ENCODE assay signal across 31 mouse cellular contexts in the genomic region with DNA sequence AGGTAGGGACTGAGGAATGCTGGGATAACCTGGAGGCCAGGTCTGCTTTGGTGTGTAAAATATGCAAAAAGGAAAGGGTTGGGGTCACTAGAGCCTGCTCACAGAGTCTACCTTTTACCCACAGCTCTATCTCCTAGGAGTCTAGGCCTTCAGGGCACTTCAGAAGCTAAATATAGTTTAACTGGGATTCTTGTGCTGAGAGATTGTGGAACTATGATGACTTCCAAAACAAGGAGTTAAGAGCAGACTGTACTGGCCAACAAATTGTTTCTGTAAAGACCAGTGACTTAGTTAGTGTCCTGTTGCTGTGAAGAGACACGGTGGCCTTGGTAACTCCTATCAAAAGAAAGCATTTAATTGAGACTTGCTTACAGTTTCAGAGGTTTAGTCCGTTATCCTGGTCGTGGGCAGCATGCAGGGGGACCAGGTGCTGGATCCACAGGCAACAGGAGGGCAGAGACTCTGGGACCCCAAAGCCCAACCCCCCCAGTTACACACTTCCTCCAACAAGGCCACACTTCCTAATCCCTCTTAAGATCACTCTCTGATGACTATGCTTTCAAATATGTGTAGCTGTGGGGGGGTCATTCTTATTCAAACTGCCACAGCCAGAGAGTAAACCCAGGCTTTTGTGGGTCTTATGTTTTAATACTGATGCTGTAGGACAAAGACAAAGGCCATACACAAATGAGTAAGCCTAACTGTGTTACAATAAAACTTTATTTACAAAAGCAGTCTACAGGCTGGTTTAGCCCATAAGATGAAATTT. TPM values are rescaled to one million over a fixed set of nuclear protein-coding genes. Genes with fewer than 3 reads are reported as not detected.
DNase-seq lines count a peak whose midpoint lies in the region; ATAC-seq and TF ChIP-seq lines count a peak whose summit lies in the region.
"Had no signal": no experiment of that assay in that cellular context is flagged by ENCODE, and none has a peak within 500 bp of the region (broad histone marks: within the 10 kb centered on the region; RNA-seq: fewer than 3 reads in every experiment).

No protein-coding gene starts in this region.

- ATAC-seq in heart, embryonic 11.5 days (replicated peaks; ENCODE audit: insufficient number of reproducible peaks, low FRiP score, low TSS enrichment): no peak
- peak; percentile 89 for ATAC-seq in heart, embryonic 16.5 days (replicated peaks; ENCODE audit: extremely low read depth, insufficient read depth, low FRiP score)
- no peak for ATAC-seq in stomach, postnatal 0 days (ENCODE audit: low FRiP score, low TSS enrichment)
- no peak for ATAC-seq in midbrain, embryonic 15.5 days (replicated peaks)
- ATAC-seq: CD4-positive, CD25-positive, alpha-beta regulatory T cell, adult 4 months; forebrain, embryonic 14.5 days; hindbrain, postnatal 0 days; intestine, embryonic 15.5 days; lung, postnatal 0 days had no signal

- WGBS in heart, embryonic 11.5 days (ENCODE audit: insufficient replicate concordance): 39% methylated on average over 3 of the region's 3 CpGs
- WGBS in heart, embryonic 16.5 days: 29% methylated on average over 3 of the region's 3 CpGs
- 59% methylated on average over 3 of the region's 3 CpGs for WGBS in stomach, postnatal 0 days
- WGBS in midbrain, embryonic 15.5 days: 45% methylated on average over 3 of the region's 3 CpGs

- no peaks in the 10 kb centered on the region for H3K27me3 ChIP-seq in heart, embryonic 11.5 days (ENCODE audit: control insufficient read depth, insufficient read depth, low read length)
- no peaks in the 10 kb centered on the region for H3K27me3 ChIP-seq in heart, embryonic 16.5 days (ENCODE audit: control insufficient read depth, insufficient read depth, low read length)
- no peaks in the 10 kb centered on the region for H3K27me3 ChIP-seq in stomach, postnatal 0 days (ENCODE audit: control insufficient read depth, insufficient read depth, low read length)
- H3K27me3 ChIP-seq in midbrain, embryonic 15.5 days (replicated peaks): no peaks in the 10 kb centered on the region
- H3K27me3 ChIP-seq: hindbrain, embryonic 12.5 days; intestine, embryonic 15.5 days; limb, embryonic 15.5 days; liver, embryonic 13.5 days; megakaryocyte, embryonic 14.5 days; midbrain, embryonic 12.5 days; stomach, embryonic 15.5 days had no signal

- peak; percentile 27 for DNase-seq in heart, adult 8-10 months (ENCODE audit: low spot score)
- DNase-seq in heart, postnatal 25 days (ENCODE audit: low spot score): no peak
- no peak for DNase-seq in stomach, postnatal 0 days (ENCODE audit: low spot score)
- DNase-seq in left cerebral cortex, adult 8-10 months (ENCODE audit: low spot score in 2 of 2): no peak
- DNase-seq: adrenal gland, adult 8-10 months; cerebellum, adult 8-10 months; cerebellum, postnatal 36 days; gastrocnemius, postnatal 25 days; kidney, adult 2 months; kidney, postnatal 4 days; liver, embryonic 13.5 days; lung, adult 18-20 months; lung, postnatal 4 days; right cerebral cortex, postnatal 14 days; thymus, postnatal 14 days had no signal

- peak overlapping the region; percentile 9; the same call in 1 of the 2 replicates for H3K4me2 ChIP-seq in heart, embryonic 11.5 days
- peak overlapping the region; percentile 47; the same call in 1 of the 2 replicates for H3K4me2 ChIP-seq in heart, embryonic 16.5 days (ENCODE audit: low read depth, low read length)
- no peak overlapping the region for H3K4me2 ChIP-seq in stomach, postnatal 0 days (replicated peaks; ENCODE audit: low read depth)
- no peak overlapping the region for H3K4me2 ChIP-seq in midbrain, embryonic 15.5 days
- H3K4me2 ChIP-seq: hindbrain, embryonic 12.5 days; intestine, embryonic 15.5 days; limb, embryonic 15.5 days; liver, embryonic 13.5 days; midbrain, embryonic 12.5 days; stomach, embryonic 15.5 days had no signal

- TF ChIP-seq EP300 in stomach, postnatal 0 days (optimal IDR thresholded peaks at IDR 0.05): no peak

- no peak overlapping the region for H3K9ac ChIP-seq in heart, embryonic 11.5 days (ENCODE audit: low read depth, low read length)
- no peak overlapping the region for H3K9ac ChIP-seq in heart, embryonic 16.5 days (ENCODE audit: low read length)
- no peak overlapping the region for H3K9ac ChIP-seq in stomach, postnatal 0 days (ENCODE audit: low read length)
- H3K9ac ChIP-seq in midbrain, embryonic 15.5 days: no peak overlapping the region
- H3K9ac ChIP-seq: hindbrain, embryonic 12.5 days; intestine, embryonic 15.5 days; limb, embryonic 15.5 days; liver, embryonic 13.5 days; midbrain, embryonic 12.5 days; stomach, embryonic 15.5 days had no signal

- no peaks in the 10 kb centered on the region for H3K9me3 ChIP-seq in heart, embryonic 11.5 days (replicated peaks; ENCODE audit: control insufficient read depth, low read length)
- no peaks in the 10 kb centered on the region; the same call in 1 of the 2 replicates for H3K9me3 ChIP-seq in heart, embryonic 16.5 days (replicated peaks; ENCODE audit: control insufficient read depth, low read length)
- no peaks in the 10 kb centered on the region for H3K9me3 ChIP-seq in stomach, postnatal 0 days (ENCODE audit: control insufficient read depth, low read length)
- no peaks in the 10 kb centered on the region for H3K9me3 ChIP-seq in midbrain, embryonic 15.5 days
- H3K9me3 ChIP-seq: hindbrain, embryonic 12.5 days; intestine, embryonic 15.5 days; limb, embryonic 10.5 days; limb, embryonic 15.5 days; liver, embryonic 13.5 days; midbrain, embryonic 12.5 days; stomach, embryonic 15.5 days had no signal

- peak overlapping the region; percentile 85 for H3K27ac ChIP-seq in heart, embryonic 11.5 days (ENCODE audit: low read depth, low read length)
- H3K27ac ChIP-seq in heart, embryonic 16.5 days (ENCODE audit: low read length): peak overlapping the region; percentile 93
- H3K27ac ChIP-seq in stomach, postnatal 0 days (replicated peaks): no peak overlapping the region
- H3K27ac ChIP-seq in midbrain, embryonic 15.5 days: no peak overlapping the region
- H3K27ac ChIP-seq: hindbrain, embryonic 12.5 days; hindbrain, postnatal 0 days; intestine, embryonic 15.5 days; kidney, postnatal 0 days; limb, embryonic 10.5 days; limb, embryonic 15.5 days; liver, embryonic 13.5 days; midbrain, embryonic 12.5 days; stomach, embryonic 15.5 days had no signal

- intact Hi-C loops in heart, postnatal 25 days (cut with DNase I): no loop called here

- TF ChIP-seq CTCF in stomach, postnatal 0 days (IDR thresholded peaks at IDR 0.05; ENCODE audit: low read depth): no peak

- no peak overlapping the region for H3K4me3 ChIP-seq in heart, embryonic 11.5 days (ENCODE audit: low read depth, low read length)
- no peak overlapping the region for H3K4me3 ChIP-seq in heart, embryonic 16.5 days (ENCODE audit: low read length)
- no peak overlapping the region for H3K4me3 ChIP-seq in stomach, postnatal 0 days (ENCODE audit: low read depth, low read length)
- no peak overlapping the region for H3K4me3 ChIP-seq in midbrain, embryonic 15.5 days
- H3K4me3 ChIP-seq: hindbrain, embryonic 12.5 days; intestine, embryonic 15.5 days; limb, embryonic 10.5 days; limb, embryonic 15.5 days; liver, embryonic 13.5 days; megakaryocyte, embryonic 14.5 days; midbrain, embryonic 12.5 days; stomach, embryonic 15.5 days had no signal

- no peaks in the 10 kb centered on the region for H3K4me1 ChIP-seq in heart, embryonic 11.5 days (ENCODE audit: control insufficient read depth, insufficient read depth, low read length)
- peaks cover 7% of the 10 kb centered on the region for H3K4me1 ChIP-seq in heart, embryonic 16.5 days (ENCODE audit: control insufficient read depth, insufficient read depth, low read length)
- no peaks in the 10 kb centered on the region for H3K4me1 ChIP-seq in stomach, postnatal 0 days (replicated peaks; ENCODE audit: control insufficient read depth, insufficient read depth)
- H3K4me1 ChIP-seq in midbrain, embryonic 15.5 days: no peaks in the 10 kb centered on the region
- H3K4me1 ChIP-seq: hindbrain, embryonic 12.5 days; intestine, embryonic 15.5 days; limb, embryonic 10.5 days; limb, embryonic 15.5 days; liver, embryonic 13.5 days; midbrain, embryonic 12.5 days; stomach, embryonic 15.5 days had no signal

- H3K36me3 ChIP-seq in heart, embryonic 11.5 days (ENCODE audit: control insufficient read depth, insufficient read depth, low read length): no peaks in the 10 kb centered on the region
- no peaks in the 10 kb centered on the region for H3K36me3 ChIP-seq in heart, embryonic 16.5 days (ENCODE audit: control insufficient read depth, insufficient read depth)
- no peaks in the 10 kb centered on the region for H3K36me3 ChIP-seq in stomach, postnatal 0 days (ENCODE audit: control insufficient read depth, insufficient read depth, low read length)
- no peaks in the 10 kb centered on the region for H3K36me3 ChIP-seq in midbrain, embryonic 15.5 days (replicated peaks)
- H3K36me3 ChIP-seq: hindbrain, embryonic 12.5 days; intestine, embryonic 15.5 days; limb, embryonic 10.5 days; limb, embryonic 15.5 days; liver, embryonic 13.5 days; midbrain, embryonic 12.5 days; stomach, embryonic 15.5 days had no signal

RNA-seq across cellular contexts. Expression of a gene that starts 13.9 kb away (rescaled TPM):
- 10 to 100 TPM; 44.7 to 58.2 (median 51.9) TPM for total RNA-seq in heart, adult 8-10 months (2022)
- 10 to 100 TPM; 45.5 to 58.2 TPM for total RNA-seq in heart, postnatal 25 days (2021)
- polyA plus RNA-seq in heart, embryonic 11.5 days (2014; fragmentation: Nextera tagmentation; extraction: Ambion mirVana): 94.9 and 96.1 TPM in 2 replicates
- polyA plus RNA-seq in heart, embryonic 16.5 days (2015; fragmentation: Nextera tagmentation; extraction: Ambion mirVana): 76.5 and 81.8 TPM in 2 replicates
- polyA plus RNA-seq in stomach, postnatal 0 days (2015; fragmentation: Nextera tagmentation; extraction: Ambion mirVana): 36.7 and 39.4 TPM in 2 replicates
- 121 and 122 TPM in 2 replicates for polyA plus RNA-seq in midbrain, embryonic 15.5 days (2015; fragmentation: Nextera tagmentation; extraction: Ambion mirVana)
- total RNA-seq in left cerebral cortex, adult 8-10 months (2022): 100 to 1,000 TPM; 121 to 128 (median 124) TPM

RNA-seq across cellular contexts. Expression of a gene that starts 49.2 kb away (rescaled TPM):
- under 1 TPM in 1 of 4 experiments, not detected in 3; 0.14 TPM for total RNA-seq in heart, adult 8-10 months (2022)
- under 1 TPM in 1 of 2 experiments, not detected in 1; 0.16 TPM for total RNA-seq in heart, postnatal 25 days (2021)
- polyA plus RNA-seq in heart, embryonic 11.5 days (2014; fragmentation: Nextera tagmentation; extraction: Ambion mirVana): 1.5 and 2.1 TPM in 2 replicates
- polyA plus RNA-seq in heart, embryonic 16.5 days (2015; fragmentation: Nextera tagmentation; extraction: Ambion mirVana): 1.1 and 1.4 TPM in 2 replicates
- polyA plus RNA-seq in stomach, postnatal 0 days (2015; fragmentation: Nextera tagmentation; extraction: Ambion mirVana): 0.63 and 0.71 TPM in 2 replicates
- 0.38 and 0.50 TPM in 2 replicates for polyA plus RNA-seq in midbrain, embryonic 15.5 days (2015; fragmentation: Nextera tagmentation; extraction: Ambion mirVana)
- under 1 TPM; 0.41 to 0.63 (median 0.54) TPM for total RNA-seq in left cerebral cortex, adult 8-10 months (2022)
- total RNA-seq: gastrocnemius, adult 18-20 months; gastrocnemius, postnatal 25 days; hindbrain, postnatal 0 days had no signal

Comparison
In these comparisons a context has a peak if more than half of its experiments do, and no peak if none do; other contexts are left out.
1. H3K27ac ChIP-seq: peak in heart, embryonic 11.5 days (single experiment) and heart, embryonic 16.5 days (single experiment); none in stomach, postnatal 0 days (single experiment) and midbrain, embryonic 15.5 days (single experiment).
2. H3K4me2 ChIP-seq: peak in heart, embryonic 11.5 days (single experiment) and heart, embryonic 16.5 days (single experiment); none in stomach, postnatal 0 days (single experiment) and midbrain, embryonic 15.5 days (single experiment).